Mouse (Mus musculus) urinary bladder, postnatal 4 days (tissue): ENCODE measurements at regions not wholly inside any gene's neighbourhood (a gene's known extent, or its start where the extent isn't known, plus 50 kb on each side); places are given as distances from the start of the nearest gene placed in this dataset.

Experiments
- DNase-seq, 2 experiments: peaks; one replicate each; pipeline ENCODE4 v3.0.0; 2021 to 2022; ENCODE audit warnings: low spot score in 2 of 2

GRCm38 (mm10) chr17:80891656-80892055 is 52.8 kb upstream of the Tmem178 start:
- DNase-seq = no peak

DNA sequence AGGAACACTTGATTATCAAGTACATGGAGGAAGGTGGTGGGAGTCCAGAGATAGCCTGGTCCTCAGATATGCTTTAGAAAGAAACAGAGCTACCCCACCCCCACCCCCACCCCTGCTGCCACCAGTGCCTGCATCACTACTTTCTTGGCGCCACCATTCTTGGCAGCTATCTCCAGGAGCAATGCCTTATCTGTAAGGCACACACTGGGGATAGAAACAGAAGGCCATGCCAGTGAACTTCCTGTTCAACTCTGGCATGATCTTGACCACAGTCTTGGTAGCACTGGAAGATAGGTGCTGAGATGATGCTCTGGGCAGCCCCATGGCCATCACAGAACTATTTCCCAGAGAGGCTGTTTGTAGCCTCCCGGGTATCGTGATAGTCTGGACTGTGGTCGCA is 55.3 kb upstream of the Tmem178 start:
- DNase-seq = no peak

- no peak for DNase-seq
These were observed 56.7 kb upstream of the Tmem178 start for GRCm38 (mm10) chr17:80887749-80888119.

DNA sequence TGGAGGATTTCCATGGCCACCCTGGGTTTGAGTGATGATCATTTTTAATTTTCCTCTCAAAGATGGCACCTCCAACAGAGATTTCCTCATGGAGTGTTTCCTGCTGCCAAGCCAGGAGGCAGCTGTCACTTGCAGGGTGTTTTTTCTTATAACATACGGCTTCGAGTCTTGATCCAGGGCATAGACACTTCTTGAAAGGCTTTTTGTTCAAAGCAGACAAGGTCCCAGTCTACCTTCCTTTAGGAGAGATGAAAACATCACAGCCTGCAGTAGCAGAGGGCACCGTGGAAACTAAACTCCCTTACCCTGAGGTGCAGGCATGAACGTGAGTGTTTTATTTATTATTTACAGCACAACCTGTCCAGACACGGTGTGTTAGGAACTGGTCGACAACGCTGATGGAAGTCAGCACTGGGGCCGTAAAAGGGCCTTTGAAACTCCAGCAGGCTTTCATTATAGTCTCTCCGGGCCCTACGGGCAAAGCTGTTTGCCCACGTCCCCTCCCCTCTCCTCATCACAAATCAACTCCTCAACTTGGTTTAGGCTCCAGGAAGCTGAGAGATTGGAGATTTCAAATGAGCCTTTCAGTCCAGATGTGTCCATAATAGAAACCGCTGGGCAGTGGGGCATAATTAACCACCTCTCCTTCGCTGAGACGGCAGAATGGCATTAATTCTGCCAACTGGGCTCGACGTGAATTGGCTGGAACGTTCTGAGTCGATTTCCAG is 57.2 kb upstream of the Tmem178 start:
- DNase-seq = no peak

GRCm38 (mm10) chr17:80886211-80886701 is 58.2 kb upstream of the Tmem178 start:
- no peak for DNase-seq

DNA sequence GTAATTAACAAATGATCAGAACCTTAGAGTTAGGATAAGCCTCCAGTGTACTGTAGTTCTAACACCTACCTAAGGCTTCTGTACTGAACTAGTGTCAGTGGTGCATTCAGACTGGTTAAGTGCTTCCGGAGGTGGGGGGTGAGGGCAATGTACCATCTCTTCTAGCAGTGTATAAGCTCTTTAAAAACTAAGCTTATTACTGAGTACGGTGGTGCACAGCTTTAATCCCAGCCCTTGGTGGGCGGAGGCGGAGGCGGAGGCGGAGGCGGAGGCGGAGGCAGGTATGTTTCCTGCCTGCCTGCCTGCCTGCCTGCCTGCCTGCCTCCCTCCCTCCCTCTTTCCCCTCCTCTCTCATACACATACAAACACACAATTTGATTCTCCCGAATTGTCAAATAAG is 58.7 kb upstream of the Tmem178 start:
- DNase-seq = no peak

GRCm38 (mm10) chr17:80884886-80885285 is 59.5 kb upstream of the Tmem178 start:
- DNase-seq = no peak

DNA sequence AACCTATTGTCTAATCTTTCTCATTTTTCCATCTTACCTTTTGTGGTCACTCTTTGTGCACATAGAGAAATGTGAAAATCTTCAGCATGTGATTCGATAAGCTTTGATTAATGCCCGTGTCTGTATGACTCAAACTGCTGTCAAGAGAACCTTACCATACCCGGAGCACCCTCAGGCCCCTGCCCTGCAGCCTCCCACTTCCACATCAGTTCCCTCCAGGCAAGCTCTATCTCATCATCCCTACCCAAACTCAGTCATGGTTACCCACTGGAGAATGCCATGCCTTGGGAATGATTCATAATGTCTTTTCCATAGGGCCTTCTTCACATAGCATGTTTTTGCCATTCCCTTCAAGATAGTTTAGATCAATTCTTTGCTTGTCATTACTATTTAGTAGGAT is 62.0 kb upstream of the Tmem178 start:
- DNase-seq = no peak

DNA sequence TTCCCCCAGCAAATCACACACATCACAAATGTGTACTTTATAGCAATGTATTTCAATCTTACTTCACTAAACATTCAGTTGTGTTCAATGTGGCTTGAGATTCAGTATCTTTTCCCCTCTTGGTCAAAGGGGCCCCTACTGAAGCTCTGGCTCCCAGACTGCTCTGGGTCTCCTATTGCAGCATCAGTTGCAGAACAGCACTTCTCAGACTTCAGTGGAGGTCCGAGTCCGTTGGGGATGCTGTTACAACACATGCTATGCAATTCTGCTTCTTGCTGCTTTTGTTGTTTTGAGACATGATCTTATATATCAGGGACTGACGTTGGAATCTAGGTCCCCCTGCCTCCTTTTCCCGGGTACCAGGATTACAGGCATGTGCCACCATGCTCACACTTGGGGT is 64.1 kb upstream of the Tmem178 start:
- no peak for DNase-seq

- DNase-seq = no peak
These were observed 68.9 kb upstream of the Tmem178 start for GRCm38 (mm10) chr17:80875352-80876044.

- no peak for DNase-seq
These were observed 73.5 kb upstream of the Tmem178 start for GRCm38 (mm10) chr17:80870965-80871364.

DNA sequence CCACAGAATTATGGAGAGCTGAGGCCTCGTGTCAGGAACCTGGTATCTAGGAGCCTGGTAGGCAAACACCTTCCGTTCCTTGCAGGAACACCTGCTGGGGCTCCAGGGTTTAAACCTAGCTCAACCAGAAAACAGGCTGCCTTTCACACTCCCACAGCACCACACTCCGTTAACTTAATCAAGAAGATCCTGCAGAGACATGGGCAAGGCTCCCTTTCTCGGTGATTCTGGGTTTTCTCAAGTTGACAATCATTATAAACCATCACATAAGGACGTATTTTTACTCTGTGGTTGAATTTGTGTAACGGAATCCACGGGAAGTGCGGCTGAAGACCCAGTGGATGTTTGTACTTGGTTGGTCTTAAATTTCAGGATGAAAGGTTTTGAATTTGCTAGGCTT is 82.1 kb upstream of the Tmem178 start:
- no peak for DNase-seq

GRCm38 (mm10) chr17:80846996-80847810 is 97.2 kb upstream of the Tmem178 start:
- no peak for DNase-seq

GRCm38 (mm10) chr17:80845349-80845748 is 99.1 kb upstream of the Tmem178 start:
- DNase-seq = no peak

DNA sequence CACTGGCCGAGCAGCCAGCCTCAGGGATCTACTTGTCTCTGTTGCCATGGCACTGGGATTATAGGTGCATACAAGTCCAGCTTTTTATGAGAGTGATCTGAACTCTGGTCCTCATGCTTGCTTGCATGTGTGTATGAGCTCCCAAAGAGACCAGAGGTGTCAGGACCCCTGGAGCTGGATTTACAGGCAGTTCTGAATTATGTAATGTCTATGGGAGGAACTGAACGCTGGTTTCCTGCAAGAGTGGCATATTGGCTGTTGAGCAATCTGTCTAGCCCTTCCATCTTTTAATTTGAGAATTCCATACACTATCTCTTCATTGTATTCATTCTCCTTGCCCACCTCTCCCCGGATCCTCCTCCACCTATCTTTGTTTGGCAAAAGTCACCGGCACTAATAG is 102.5 kb upstream of the Tmem178 start:
- no peak for DNase-seq

DNA sequence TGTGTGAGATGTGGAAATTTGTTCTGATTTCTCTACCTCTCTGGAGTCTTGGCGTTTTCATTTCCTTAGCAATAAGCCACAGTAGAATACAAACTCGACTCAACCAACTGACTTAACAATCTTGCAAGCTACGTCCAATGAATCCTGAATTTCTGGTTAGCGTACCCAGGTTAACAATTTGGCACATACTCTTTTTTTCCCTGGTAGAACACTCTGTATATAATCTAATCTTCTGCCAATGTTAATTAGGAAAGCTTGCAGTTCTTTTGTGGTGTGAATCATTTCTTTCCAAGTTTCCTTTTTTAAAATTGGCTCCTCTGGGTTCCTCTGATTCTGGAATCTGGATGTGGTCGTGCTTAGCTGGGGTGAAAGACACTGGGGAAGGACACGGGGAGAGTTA is 103.5 kb upstream of the Tmem178 start:
- no peak for DNase-seq

DNA sequence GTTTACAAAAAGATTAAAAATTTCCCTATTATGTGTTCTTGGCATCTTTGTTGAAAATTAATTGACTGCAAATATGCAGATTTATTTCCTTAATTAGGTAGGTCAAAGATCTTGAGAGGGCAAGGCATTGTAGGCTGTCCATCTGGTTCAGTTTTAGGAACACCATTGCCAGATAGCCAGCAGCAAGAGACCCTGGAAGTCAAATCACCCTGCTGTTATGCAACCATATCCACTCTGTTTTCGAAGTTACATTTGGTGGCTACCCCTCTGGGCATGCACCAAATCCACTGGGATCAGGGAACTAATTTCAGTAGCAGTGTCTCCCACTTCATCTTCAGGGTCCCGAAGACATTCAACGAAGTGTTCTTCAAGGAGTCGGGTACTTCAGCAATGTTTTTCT is 104.0 kb upstream of the Tmem178 start:
- DNase-seq = no peak

GRCm38 (mm10) chr17:80834701-80835100 is 106.4 kb upstream of the Map4k3 start:
- no peak for DNase-seq

GRCm38 (mm10) chr17:80834176-80834517 is 105.9 kb upstream of the Map4k3 start:
- DNase-seq = no peak

DNA sequence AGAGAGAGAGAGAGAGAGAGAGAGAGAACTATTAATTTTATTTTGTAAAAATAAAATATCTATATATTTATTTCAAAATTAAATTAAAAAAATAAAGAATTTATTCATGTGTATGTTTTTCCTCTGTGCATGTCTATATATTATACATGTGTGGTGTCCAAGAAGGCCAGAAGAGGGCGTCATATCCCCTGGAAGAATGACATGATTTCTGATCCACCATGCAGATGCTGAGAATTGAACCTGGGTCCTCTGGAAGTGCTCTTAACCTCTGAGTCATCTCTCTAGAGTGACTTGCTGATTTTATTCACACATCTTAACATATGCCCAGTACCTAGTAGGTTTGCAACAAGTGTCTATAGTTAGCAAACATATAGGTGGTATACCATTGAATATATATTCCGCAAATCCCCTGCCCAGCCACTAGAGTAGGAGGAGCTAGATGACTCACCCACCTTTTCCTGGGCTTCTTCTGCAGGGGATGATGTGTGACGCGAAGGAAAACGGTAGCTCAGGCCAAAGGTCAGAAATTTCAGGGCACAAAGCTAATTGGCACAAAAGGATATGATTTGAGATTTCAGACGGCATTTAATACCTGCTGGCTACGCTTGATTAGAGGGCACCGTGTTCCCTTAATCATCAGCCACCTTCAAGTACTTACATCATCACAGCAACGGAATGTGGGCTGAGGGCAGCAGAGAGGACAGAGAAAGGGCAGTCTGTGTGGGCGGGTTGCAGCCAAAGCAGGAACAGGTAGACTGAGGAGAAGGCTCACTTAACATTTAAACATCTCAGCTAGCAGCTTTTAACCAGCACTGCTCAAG is 105.3 kb upstream of the Map4k3 start:
- no peak for DNase-seq

- no peak for DNase-seq
These were observed 103.4 kb upstream of the Map4k3 start for GRCm38 (mm10) chr17:80831686-80832085.

- DNase-seq = no peak
These were observed 99.6 kb upstream of the Map4k3 start for GRCm38 (mm10) chr17:80827896-80828295.
